Mouse (Mus musculus) megakaryocyte, embryonic 14.5 days (primary cell): ENCODE results near the gene Frmd5.

ENCODE experiments used
- FLI1 ChIP-seq: IDR thresholded peaks from 2 replicates; pipeline ENCODE4 v1.6.1; 2012; ENCODE audit warnings: low read length, inconsistent platforms, mixed read lengths
- GATA1 ChIP-seq: IDR thresholded peaks from 3 replicates; pipeline ENCODE4 v1.6.1; 2012; ENCODE audit warnings: mixed read lengths, low read length, inconsistent platforms, borderline replicate concordance

DNA sequence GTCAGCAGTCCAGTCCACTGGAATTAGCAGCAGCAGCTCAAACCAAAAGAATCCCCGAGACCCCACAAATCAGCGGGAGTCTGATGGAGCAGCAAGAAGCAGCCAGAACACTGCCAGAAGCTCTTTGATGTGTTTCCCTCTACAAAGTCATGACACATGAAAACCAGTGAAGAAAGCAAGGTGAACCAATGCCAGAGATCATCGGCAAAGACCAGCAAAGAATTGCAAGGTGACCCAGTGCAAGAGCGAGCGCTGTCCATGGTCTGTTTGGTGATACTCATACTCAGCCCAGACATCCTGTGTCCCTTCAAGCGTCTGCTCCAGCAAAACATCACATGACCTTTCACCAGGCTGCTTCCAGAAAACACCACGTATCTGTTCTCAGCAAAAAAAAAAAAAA lies 14.9 kb upstream of the Frmd5 start:
- TF ChIP-seq GATA1 (no peak), FLI1 (no peak)
